Mouse (Mus musculus): Measurements from ENCODE around the gene Ttc7b.

Ttc7b gene

GRCm38 (mm10) chr12:100375801-100376200, 144.8 kb downstream of the Ttc7b start:
- DNase-seq = no peak

- no peak for DNase-seq
These were observed 147.8 kb downstream of the Ttc7b start for GRCm38 (mm10) chr12:100372785-100373184.

GRCm38 (mm10) chr12:100372015-100372414, 148.6 kb downstream of the Ttc7b start:
- no peak for DNase-seq

- DNase-seq = no peak
These were observed 150.8 kb downstream of the Ttc7b start for GRCm38 (mm10) chr12:100369786-100370185.

- no peak for DNase-seq
These were observed 151.4 kb downstream of the Ttc7b start for GRCm38 (mm10) chr12:100369220-100369619.

- peak; percentile 50 for DNase-seq
These were observed 159.3 kb downstream of the Ttc7b start for GRCm38 (mm10) chr12:100361330-100361729.

- no peak for DNase-seq
These were observed 162.5 kb downstream of the Ttc7b start for GRCm38 (mm10) chr12:100358040-100358620.

GRCm38 (mm10) chr12:100356407-100356806, 164.2 kb downstream of the Ttc7b start:
- DNase-seq = no peak

- no peak for DNase-seq
These were observed 165.1 kb downstream of the Ttc7b start for GRCm38 (mm10) chr12:100355565-100355964.

GRCm38 (mm10) chr12:100353954-100354353, 166.7 kb downstream of the Ttc7b start:
- peak; percentile 55 for DNase-seq

- no peak for DNase-seq
These were observed 167.4 kb downstream of the Ttc7b start for GRCm38 (mm10) chr12:100353075-100353782.

- no peak for DNase-seq
These were observed 168.5 kb downstream of the Ttc7b start for GRCm38 (mm10) chr12:100352094-100352493.

- DNase-seq = no peak
These were observed 177.1 kb downstream of the Ttc7b start for GRCm38 (mm10) chr12:100343554-100343953.

- DNase-seq = no peak
These were observed 179.0 kb downstream of the Ttc7b start for GRCm38 (mm10) chr12:100341614-100342013.

- DNase-seq = no peak
These were observed 179.6 kb downstream of the Ttc7b start for GRCm38 (mm10) chr12:100340901-100341460.

GRCm38 (mm10) chr12:100338055-100338454, 182.6 kb downstream of the Ttc7b start:
- DNase-seq = peak; percentile 78

- DNase-seq = peak; percentile 85
These were observed 183.1 kb downstream of the Ttc7b start for GRCm38 (mm10) chr12:100337351-100338018.

- no peak for DNase-seq
These were observed 184.4 kb downstream of the Ttc7b start for GRCm38 (mm10) chr12:100336241-100336640.

GRCm38 (mm10) chr12:100331806-100332205, 188.8 kb downstream of the Ttc7b start:
- DNase-seq = no peak

- DNase-seq = no peak
These were observed 190.4 kb downstream of the Ttc7b start for GRCm38 (mm10) chr12:100330234-100330633.

GRCm38 (mm10) chr12:100328998-100329397, 191.6 kb downstream of the Ttc7b start:
- DNase-seq = no peak

GRCm38 (mm10) chr12:100328557-100328956, 192.1 kb downstream of the Ttc7b start:
- DNase-seq = no peak

- peak; percentile 61 for DNase-seq
These were observed 193.9 kb downstream of the Ttc7b start for GRCm38 (mm10) chr12:100326732-100327131.

- peak; percentile 71 for DNase-seq
These were observed 195.0 kb downstream of the Ttc7b start for GRCm38 (mm10) chr12:100325618-100326017.
